Mouse (Mus musculus) gastrocnemius, postnatal 14 days (tissue): ENCODE data around the gene Gm20683. TPM values are rescaled to one million over a fixed set of nuclear protein-coding genes. Genes with fewer than 3 reads are reported as not detected.

ENCODE experiments used
- DNase-seq: peaks from one replicate; pipeline ENCODE4 v3.0.0; 2021; ENCODE audit warnings: mixed read lengths
- intact Hi-C: fragments of 180-260 bp; cut with DNase I; formaldehyde crosslinking; loops from one replicate; pipeline ENCODE4 v1.15.1; 2025; ENCODE audit warnings: low total_unique reads
- long read RNA-seq, 2 experiments: library from polyadenylated mRNA; stranded (forward); transcript quantifications; one replicate each; pipeline ENCODE4 v2.0.0; 2021
- total RNA-seq, 2 experiments: library from RNA; stranded (reverse); gene quantifications; 2 replicates each; pipeline ENCODE4 v1.2.3; 2021

Gene Gm20683
- total RNA-seq: 10 to 100 TPM in 1 of 2 experiments, 1 to 10 TPM in 1; 7.5 to 11.0 TPM
- long read RNA-seq, experiment 1, partial matches to known transcripts: 0 of 2 reads
- long read RNA-seq, experiment 1, other reads (novel, unspliced or antisense): 2 of 2 reads
- long read RNA-seq, experiment 2, partial matches to known transcripts: 2 of 2 reads
- long read RNA-seq, experiment 2, other reads (novel, unspliced or antisense): 0 of 2 reads

DNA sequence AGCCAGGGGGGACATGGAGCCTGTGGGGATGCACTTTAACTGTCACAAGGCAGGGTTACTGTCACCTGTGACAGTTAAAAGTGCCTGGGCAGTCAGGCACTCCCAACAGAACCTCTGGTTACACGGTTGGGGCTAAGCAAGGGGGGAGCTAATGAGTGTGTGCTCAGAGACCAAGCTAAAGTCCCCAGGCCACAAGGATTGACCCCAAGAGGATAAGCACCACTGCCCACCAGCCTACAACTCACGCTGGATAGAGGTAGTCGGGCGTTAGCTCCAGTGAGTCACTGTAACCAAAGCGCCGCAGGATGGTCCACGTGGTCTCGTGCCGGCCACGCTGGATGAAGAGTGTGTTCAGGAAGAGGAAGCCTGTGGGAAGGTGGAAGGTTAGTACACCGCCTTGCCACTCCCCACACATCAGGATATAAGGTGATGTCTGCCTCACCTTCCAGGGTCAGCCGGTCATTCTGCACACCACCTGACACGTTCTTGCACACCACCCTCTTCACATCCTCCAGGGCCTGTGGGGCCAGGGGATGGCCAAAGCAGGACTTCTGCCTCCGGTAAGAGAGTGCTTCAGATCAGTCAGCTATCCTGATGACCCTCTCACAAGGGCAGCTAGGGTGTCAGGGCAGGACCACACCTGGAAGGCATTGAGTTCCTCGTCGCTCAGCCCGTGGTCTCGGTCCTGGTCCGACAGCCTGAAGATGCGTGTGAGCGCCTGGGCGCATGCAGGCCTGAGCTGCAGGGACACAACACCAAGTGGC lies at the start of gene Gm20683:
Gene Gm20683, minus strand, starts transcription at position 647 of the 764 bp plus-strand sequence.
- DNase-seq: no peak
- intact Hi-C loops: no loop called here

DNA sequence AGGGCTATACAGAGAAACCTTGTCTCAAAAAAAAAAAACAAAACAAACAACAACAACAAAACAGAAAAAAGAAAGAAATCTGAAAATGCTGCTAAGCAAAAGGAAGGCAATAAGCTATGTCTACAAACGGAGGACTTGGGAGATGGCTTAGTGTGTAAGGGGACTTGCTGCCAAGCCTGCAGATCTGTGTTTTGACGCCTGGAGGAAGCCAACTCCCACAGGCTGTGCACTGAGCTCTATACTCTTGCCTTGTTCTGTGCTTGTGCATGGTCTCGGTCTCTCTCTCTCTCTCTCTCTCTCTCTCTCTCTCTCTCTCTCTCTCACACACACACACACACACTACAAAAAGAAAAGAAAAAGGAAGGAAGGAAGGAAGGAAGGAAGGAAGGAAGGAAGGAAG lies 47.3 kb upstream of the Gm20683 start:
- intact Hi-C loops: no loop called here
- no peak for DNase-seq

DNA sequence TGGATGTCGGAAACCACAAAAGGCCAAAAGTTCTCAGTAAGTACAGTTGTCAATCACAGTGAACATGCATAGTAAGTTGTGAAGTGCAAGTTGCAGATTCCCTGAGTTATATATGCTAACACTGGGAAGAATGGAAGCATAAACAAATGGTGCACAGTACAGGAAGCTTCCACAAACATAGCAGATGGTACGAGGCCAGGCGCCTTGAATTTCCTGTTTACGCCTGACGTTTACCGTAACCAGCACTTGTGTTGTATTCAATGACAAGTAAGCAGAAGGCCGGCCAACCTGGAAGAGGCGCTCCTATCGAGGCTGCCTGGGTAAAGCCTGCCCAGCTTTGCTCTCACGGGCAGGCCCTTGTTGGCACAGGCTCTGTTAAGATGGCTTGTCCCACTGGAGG lies 45.9 kb upstream of the Gm20683 start:
- intact Hi-C loops: no loop called here
- DNase-seq: no peak

DNA sequence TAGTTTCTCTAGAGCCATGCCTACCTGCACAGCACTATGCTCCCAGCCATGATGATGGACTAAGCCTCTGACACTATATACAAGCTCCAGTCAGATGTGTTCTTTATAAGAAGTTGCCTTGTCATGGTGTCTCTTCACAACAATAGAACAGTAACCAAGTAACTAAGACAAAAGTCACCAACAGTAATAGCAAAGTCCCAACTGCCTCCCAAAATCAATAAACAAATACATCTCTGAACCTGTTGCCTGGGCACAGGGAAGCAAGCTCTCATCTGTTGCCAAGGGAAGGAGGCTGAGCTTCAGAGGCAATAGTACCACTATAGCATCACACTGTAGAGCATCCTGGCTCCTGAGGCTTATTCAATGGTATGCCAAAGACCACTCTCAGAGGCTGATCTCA lies 45.2 kb upstream of the Gm20683 start:
- no peak for DNase-seq
- intact Hi-C loops: no loop called here

DNA sequence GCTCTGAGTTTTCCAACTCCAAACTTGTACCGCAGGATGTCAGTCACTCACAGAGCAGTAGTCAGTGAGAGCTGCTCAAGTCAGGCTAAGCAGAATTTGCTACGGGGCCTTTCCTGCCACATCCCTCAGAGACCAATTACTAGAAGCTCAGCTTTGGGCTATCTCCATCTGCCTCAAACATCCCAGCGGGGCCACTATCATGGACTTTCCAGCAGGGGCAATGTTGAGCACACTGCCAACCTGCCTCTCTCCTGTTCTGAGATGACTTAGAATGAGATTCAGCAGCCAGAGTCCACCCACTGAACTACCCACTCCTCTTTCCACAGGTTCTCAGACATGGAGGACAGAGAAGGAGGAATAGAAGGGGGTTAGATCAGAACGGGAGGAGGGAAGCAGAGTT lies 44.1 kb upstream of the Gm20683 start:
- intact Hi-C loops: no loop called here
- DNase-seq: no peak

DNA sequence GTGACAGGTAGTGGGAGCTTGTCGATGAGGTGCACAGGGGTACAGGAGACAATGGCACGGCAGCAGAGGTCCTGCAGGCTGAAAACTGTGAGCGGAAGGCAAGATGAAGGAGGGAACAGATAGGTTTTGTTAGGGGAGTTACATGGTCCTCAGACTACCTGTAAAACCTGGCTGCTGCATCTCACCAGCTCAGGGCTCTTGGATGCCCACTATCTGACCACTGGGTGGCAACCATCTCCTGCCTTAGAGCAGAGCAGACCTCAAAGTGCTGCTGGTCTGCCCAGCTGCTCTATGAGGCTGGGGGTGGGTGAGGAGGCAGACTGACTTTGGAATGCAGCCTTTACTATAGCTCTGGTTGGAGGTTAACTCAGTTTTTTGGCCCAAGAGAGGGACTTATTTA lies 42.3 kb upstream of the Gm20683 start:
- no peak for DNase-seq
- intact Hi-C loops: no loop called here

DNA sequence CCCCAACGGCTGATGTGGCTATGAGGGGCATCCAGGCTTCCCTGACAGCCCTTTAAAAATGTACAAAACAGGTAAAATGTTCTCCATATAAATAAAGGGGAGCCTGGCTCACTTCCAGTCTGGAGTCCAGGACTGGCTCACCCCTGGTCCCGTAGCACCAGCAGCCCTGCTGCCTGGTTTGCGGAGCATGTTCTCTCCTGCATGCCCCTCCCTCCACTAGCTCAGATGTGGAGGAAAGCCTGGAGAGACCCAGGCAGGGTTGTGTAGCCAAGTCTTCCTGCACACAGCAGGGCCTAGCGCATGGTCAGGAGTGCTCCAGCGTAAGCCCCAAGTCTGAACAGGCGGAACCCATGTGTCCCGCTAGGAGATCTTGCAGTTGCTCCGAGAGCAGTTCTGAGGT lies 41.7 kb upstream of the Gm20683 start:
- intact Hi-C loops: no loop called here
- no peak for DNase-seq

DNA sequence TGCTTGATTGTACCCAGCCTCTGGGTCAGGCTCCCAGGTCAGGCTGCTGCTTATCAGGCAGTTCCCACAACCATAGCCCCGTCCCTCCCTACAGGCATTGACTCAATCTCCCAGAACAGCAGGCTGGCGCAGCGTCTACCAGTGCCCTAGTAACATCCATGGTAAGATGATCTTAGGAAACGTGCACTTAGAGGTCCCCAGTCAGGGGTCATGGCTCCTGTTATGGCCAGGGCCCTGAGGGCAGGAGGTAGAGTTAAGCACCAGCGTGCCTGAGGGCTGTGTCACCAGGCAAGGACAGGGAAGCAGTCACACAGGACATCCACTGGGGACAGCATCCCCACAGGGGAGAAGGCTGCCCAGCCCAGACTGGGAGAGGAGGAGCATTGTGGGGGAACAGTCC lies 40.7 kb upstream of the Gm20683 start:
- intact Hi-C loops: no loop called here
- DNase-seq: no peak

DNA sequence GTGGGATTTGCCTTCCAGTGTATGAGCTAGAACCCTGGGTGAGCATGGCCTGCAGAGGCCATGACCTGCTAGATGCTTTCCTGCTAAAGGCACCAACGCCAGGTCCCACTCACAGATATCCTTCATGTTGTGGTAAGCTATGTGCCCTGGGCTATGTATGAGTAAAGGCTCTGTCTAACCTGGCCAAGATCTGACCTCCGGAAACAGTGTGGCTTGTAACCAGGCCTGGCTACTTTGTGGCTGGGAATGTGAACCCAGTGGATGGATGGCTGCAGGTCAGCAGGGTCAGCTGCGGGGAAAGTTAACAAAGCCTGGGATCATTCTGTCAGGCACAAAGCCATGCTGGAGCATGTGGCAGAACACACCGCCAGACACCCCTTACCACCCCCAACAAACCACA lies 40.1 kb upstream of the Gm20683 start:
- DNase-seq: no peak
- intact Hi-C loops: no loop called here

DNA sequence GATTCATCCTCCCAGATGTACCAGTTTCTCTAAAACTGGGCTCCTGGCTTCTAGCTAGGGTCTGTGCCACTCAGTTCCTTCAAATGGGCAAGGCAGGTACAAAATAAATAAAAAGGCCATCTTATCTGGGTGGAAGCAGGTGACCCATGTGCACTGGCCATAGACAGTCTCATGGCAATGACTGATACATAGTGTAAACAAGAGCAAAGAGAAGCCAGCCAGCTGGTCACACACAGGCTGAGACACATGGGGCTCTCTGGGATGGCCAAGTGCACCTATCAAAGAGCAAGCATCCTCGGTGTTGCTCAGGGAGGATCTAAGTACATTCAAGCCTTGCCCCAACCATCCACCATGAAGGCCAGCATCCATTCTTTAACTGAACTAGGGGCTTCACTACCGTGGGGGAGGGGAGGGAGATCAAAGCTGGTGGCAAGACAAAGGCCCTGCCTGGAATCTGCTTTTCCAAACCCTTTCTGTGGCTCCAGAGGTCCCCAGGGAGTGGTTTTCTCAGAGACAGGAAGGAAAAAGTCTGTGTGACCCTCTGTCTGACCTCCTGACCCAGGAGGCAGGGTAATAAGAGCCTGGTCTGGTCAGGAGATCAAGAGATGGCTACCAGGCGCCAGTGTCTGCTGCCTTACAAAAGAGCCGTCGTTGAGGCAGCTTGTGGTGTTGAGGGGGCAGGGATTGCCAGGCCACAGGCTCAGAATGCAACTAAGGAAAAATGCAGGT lies 39.5 kb upstream of the Gm20683 start:
- intact Hi-C loops: no loop called here

DNA sequence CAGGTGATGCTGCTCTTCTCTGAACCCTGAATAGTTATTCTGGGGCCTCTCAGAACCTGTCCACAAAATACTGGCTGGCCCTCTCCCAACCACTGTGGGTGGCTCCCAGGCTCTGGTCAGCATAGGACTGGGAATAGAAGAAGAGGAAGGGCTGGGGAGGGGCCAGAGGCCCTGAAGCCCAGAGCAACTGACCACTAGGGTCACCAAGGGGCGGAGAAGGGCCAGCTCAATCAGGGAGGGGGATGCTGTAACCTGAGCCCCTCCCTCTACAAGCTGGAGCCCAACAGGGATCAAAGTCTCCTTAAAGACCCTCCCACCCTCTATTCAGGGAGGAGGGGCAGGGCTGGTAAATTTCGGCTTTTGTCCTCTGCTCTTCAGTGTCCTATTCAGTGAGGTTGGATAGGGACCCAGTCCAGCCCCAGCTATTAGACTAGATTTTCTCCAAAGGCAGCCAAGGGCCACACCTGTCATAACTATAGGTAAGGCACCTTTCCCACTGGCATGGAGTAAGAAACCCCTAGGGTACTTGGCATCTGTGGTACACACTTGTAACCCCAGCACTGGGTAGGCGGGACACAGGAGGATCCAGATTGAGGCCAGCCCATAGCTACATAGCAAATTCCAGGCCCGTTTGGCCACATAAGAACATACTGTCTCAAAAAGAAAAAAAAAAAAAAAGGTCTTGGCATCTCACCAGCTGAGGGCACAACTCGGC lies 38.8 kb upstream of the Gm20683 start, which contains the start of gene Wfikkn1:
Gene Wfikkn1, minus strand, starts transcription at position 663 of the 715 bp plus-strand sequence.
- DNase-seq: no peak
- intact Hi-C loops: no loop called here

More for the DNA sequence above, 39.5 kb upstream of the Gm20683 start:
- no peak for DNase-seq

DNA sequence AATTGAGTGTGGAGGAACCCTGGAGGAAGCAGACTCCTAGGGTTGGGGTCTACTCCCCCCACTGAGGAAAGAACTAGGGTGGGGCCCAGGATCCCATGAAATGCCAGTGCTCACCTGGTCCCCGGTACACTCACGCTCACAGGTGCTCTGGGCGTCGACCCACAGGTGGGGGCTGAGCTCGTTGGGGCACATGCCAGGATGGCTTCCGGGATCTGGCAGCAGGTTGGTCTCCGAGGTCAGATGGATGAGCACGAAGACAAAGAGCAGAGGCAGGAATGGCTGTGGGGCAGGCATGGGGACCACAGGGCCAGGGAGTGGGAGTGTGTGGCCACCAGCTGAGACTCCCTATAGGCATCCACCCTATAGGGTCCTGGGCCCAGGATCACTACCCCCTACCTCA lies 38.2 kb upstream of the Gm20683 start:
- intact Hi-C loops: no loop called here
- no peak for DNase-seq

DNA sequence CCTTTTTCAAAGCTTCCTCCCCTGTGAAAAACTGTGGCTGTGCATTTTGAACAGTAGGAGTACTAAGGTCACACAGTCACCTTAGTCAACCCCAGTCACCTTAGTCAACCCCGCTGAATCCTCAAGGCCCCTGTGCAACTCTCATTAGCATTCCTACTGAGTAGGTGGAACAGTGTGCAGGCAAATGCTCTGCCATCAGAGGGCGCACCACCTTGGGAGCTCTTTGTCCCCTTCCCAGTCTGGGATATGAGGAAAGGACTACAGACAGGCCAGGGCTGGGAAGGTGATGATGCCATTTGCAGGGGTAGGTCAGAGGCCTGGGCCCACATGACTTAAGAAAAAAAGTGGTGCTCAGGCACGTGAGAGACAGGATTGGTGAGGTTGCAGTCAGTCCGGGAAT lies 37.7 kb upstream of the Gm20683 start:
- DNase-seq: no peak
- intact Hi-C loops: no loop called here

DNA sequence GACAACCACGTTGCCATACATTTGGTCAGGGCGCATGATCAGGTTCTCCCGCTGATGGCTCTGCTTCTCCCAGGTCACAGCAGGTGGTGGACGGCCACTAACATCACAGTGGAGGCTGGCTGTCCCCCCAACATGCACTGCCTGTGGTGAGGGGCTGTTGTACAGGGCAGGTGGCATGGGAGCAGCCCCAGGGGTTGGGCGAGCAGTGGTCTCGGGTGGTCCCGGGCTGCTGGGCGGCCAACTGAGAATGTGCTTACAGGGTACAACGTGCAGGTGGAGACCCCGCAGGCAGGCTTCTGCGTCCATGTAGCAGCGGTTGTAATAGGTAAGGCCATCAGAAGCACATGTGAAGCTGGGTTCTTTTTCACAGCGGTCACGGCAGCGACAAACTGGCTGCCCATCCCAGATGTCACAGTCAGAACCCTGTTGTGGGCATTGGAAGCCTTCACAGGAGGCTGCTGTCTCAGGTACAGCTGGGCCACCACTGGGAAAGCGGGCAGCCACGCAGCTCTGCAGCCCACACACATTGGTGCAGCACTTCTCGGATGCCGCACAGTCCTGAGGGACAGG lies 37.1 kb upstream of the Gm20683 start:
- intact Hi-C loops: no loop called here
- no peak for DNase-seq

DNA sequence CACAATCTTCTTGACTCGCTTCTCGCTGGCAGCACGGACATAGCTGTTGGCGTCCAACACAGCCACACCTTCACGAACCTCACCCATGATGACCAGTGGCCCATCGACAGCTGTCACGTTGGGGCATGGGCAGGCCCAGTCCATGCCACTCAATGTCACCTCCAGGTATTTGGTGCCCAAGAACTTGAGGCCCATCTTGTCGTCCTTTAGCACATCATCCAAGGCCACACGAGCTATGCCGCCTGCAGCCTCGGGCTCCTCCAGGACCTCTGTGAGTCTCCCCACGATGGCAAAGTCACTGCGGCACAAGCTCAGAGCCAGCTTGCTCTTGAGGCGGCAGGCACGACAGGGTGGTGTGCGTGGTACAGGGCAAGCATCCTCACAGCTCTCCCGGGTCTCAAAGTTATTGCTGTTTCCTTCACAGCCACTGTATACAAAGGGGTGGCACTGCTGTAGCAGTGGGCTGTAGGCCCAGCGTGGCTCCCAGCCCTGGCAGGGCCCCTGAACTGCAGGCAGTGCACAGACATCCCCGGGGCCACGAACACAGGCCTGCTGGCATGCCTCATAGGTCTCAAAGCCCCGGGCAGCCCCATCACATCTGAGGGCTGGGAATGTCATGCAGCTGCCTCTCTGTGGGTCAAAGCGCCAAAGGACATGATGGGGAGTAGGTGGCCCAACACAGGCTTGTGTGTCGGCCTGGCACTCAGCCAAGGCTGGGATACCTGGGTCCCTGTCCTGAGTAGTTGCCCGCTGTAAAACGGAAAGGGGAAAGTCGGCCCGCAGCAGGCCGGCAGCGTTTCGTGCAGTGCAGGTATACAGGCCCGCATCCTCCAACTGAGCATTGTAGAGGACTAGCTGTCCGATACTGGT lies 36.4 kb upstream of the Gm20683 start:
- intact Hi-C loops: no loop called here
- DNase-seq: no peak

DNA sequence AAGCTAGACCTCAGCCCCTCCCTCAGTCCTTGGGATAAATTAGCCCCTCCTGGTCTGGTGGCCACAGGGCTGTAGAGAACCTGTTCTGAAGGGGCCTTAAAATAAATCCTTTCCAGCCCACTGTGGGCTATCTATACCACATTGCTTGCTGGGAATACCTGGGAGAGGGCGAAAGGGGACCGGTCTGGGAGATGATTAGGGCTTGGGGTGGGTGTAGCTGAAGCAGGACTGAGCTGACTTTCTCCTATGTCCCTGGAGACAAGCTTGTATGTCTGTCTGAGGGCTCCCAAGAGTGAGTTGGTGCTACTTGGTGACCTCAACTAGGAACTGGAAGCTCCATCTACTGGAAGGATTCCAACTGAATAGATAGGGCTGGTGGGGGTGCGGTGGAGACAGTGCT lies 35.5 kb upstream of the Gm20683 start:
- intact Hi-C loops: no loop called here

DNA sequence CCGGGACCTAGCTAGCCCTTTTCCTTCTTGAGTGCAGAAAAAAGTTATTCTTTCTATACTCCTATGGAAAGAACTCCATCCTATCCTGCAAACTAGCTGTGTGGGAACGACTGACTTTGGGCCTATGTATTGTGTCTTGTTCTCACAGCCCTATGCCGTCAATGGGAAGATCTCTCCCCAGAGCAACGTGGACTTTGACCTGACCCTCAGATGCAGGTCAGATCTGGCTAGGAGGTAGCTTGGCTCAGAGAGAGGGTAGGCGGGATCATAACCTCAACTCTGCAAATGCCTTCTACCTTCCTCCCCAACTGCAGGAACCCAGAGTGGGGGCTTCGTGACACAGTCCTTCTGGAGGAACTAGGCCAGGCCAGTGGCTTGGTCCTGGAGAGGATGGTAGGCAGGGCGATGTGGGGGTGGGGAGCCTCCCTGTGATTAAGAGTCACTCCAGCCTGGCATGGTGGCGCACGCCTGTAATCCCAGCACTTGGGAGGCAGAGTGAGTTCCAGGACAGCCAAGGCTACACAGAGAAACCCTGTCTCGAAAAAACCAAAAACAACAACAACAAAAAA lies 34.9 kb upstream of the Gm20683 start:
- DNase-seq: no peak
- intact Hi-C loops: no loop called here

More for the DNA sequence above, 35.5 kb upstream of the Gm20683 start:
- no peak for DNase-seq
